Mouse (Mus musculus): Measurements from ENCODE around the gene Psmd9.

The Psmd9 gene

GRCm38 (mm10) chr5:123236426-123236825 lies 67.2 kb downstream of the Psmd9 start:
- DNase-seq (ENCODE audit: low read depth, low spot score), result no peak

GRCm38 (mm10) chr5:123239501-123239900 lies 70.3 kb downstream of the Psmd9 start:
- no peak for DNase-seq (ENCODE audit: low read depth, low spot score)

GRCm38 (mm10) chr5:123245518-123245917 lies 76.3 kb downstream of the Psmd9 start:
- DNase-seq (ENCODE audit: low read depth, low spot score), result no peak

DNA sequence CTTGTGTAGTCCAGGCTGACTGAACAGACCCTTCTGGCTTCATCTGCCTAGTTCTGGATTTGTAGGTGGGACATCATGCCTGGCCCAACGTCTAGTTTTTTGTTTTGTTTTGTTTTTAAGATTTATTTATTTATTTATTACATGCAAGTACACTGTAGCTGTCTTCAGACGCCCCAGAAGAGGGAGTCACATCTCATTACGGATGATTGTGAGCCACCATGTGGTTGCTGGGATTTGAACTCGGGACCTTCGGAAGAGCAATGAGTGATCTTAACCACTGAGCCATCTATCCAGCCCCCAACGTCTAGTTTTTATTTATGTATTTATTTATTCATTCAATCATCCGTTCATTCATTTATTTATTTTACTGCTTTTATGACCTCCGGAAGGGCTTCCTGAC lies 82.2 kb downstream of the Psmd9 start:
- DNase-seq (ENCODE audit: low read depth, low spot score), result no peak

DNA sequence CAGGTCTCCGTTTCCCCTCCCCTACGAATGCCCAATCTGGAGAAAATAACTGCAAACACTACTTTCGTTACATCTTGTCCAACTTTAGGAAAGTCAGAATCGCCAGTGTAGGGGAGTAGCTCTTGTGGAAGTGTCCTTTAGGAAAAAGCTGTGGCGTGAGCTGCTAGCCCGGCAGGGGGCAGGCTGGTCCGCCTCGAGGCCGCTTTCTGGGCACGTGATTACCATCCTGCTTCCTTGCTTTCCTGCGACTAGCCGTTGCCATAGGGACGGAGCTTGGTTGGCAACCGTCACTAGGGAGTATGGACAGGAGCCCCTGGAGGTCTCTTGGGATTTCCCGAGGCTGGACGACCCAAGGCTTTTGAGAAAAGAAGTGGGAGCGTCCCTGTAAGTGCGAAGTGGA lies 82.6 kb downstream of the Psmd9 start, which contains the start of gene Wdr66:
TSS of gene Wdr66 (plus strand) at position 269 of the 400 bp plus-strand sequence.
- DNase-seq (ENCODE audit: low read depth, low spot score), result peak; percentile 95

- DNase-seq (ENCODE audit: low read depth, low spot score), result no peak
Observed at GRCm38 (mm10) chr5:123256841-123257755, 87.9 kb downstream of the Psmd9 start.

GRCm38 (mm10) chr5:123258990-123259389 lies 89.8 kb downstream of the Psmd9 start:
- DNase-seq (ENCODE audit: low read depth, low spot score), result peak; percentile 22

DNA sequence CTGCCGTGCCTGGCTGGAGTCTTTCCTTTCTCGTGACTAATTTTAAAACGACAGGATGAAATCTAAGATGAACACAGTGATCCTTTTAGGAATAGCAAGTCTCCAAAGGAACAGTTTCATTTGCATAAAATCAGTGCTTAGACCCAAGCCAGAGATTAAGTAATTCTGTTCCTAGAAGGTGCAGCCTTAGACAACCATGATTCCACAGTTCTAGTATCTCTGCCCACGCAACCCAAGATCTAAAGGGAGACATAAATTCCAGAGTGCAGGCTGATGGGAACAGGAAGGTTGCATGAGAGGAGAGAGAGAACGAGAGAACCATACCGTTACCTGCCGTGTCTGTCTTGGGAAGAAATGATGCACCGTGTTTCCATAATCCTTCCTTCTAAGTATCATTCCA lies 91.5 kb downstream of the Psmd9 start:
- no peak for DNase-seq (ENCODE audit: low read depth, low spot score)

DNA sequence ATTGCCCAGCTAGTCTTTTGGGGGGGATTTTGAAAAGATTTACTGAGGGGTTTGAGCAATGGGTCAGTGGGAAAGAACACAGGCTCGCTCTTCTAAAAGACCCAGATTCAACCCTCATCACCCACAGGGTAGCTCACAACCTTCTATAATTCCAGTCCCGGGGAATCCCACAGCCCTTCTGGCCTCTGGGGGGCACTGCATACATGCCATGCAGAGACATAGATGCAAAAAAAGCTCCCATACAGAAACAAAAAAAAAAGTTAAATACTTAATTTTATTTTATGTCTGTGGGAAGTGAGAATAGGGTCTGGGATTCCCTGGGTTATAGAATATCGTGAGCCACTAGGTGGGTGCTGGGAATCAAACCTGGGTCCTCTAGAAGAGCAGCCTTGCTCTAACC lies 97.7 kb downstream of the Psmd9 start:
- no peak for DNase-seq (ENCODE audit: low read depth, low spot score)

GRCm38 (mm10) chr5:123268477-123269474 lies 99.6 kb downstream of the Psmd9 start:
- DNase-seq (ENCODE audit: low read depth, low spot score), result peak; percentile 39

DNA sequence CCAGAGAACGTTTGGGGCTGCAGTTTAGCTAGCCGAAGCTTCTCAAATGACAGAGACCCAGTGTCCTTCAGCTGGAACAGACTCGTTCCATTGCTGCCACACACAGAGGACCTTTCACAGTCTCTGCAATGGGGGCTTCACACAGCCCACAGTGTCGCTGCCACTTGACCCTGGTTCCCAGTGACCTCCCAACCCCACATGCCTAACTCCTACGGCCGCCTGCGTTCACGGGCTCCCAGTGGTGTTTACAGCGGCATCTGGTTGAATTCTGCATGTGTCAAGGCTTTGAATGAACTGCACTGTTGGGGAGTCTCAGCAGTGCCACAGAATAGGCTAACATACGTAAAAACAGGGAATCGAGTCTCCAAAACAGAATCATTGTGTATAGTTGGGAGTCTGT lies 101.7 kb downstream of the Psmd9 start:
- no peak for DNase-seq (ENCODE audit: low read depth, low spot score)

- no peak for DNase-seq (ENCODE audit: low read depth, low spot score)
Observed at GRCm38 (mm10) chr5:123272927-123273326, 103.7 kb downstream of the Psmd9 start.

- DNase-seq (ENCODE audit: low read depth, low spot score), result no peak
Observed at GRCm38 (mm10) chr5:123276636-123277341, 107.6 kb downstream of the Psmd9 start.

DNA sequence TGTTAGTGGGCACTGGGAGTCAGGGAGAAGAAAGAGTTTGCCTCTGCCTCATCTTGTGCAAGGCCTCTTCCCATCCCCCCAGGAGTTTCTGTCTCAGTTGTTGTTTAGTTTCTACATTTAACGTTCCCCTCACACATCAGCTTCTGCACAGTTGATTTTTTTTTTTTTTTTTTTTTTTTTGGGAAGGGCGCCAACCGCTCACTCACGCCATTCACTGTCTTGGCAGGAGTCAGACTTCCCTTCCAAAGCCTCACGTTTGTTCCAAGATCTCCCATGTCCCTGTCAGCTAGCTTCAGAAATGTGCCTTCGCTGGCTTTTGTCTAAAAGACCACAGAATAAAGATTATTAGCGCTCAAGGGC lies 108.1 kb downstream of the Psmd9 start:
- DNase-seq (ENCODE audit: low read depth, low spot score), result no peak

DNA sequence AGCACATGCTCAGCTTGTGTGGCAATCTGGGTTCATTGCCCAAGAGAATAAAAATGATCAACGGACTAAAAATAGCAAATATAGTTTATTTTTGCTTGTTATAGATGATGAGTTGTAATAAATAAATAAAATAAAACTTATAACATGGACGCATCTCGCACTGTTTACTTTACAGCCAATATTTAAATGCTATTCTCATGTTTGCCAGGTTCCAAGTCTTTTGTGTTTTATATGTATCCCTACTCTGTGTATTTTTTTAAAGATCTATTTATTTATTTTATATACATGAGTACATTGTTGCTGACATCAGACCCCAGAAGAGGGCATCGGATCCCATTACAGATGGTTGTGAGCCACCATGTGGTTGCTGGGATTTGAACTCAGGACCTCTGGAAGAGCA lies 108.5 kb downstream of the Psmd9 start:
- no peak for DNase-seq (ENCODE audit: low read depth, low spot score)

DNA sequence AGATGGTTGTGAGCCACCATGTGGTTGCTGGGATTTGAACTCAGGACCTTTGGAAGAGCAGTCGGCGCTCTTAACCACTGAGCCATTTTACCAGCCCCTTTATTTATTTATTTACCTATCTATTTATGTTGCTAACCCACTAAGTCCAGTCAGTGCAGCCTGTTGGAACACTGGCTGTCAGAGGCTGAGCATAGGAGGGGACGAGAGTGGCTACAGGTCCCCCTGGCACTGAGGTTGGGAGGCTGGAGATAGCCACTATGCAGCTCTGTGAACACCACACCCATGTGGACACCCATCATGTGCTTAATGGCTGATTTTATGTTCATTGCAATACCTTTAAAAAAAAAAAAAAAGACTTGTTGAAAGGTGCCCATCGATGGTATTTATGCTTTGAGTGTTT lies 110.0 kb downstream of the Psmd9 start:
- DNase-seq (ENCODE audit: low read depth, low spot score), result no peak

DNA sequence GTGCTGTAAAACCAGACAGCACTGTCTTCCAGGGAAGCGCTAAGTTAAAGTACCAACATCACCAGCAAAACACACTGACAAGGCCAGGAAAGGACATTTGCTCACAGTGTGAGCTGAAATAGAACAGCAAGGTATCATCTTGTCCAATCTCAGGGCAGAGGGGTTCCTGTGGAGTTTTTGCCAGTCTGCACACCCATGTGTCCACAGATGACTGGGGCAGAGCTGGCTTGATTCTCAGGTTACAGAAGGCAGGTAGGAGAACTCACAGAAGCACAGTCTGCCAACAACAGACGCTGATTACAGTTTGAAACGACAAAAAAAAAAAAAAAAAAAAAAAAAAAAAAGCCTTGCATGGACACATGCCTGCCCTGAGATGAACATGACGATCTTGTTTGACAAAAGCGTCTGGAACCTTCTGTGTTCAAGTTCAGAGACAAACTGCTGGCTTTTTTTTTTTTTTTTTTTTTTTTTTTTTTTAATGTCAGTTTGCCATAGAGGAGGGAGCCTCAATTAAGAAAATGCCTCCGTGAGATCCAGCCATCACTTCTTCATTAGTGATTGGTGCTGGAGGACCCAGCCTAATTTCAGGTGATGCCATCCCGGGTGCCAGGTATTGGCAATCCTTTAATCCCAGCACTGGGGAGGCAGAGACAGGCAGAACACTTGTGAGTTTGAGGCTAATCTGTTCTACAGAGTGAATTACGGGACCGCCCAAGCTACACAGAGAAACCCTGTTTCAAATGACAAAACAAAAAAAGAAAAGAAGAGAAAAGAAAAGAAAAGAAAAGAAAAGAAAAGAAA lies 112.3 kb downstream of the Psmd9 start:
- no peak for DNase-seq (ENCODE audit: low read depth, low spot score)

DNA sequence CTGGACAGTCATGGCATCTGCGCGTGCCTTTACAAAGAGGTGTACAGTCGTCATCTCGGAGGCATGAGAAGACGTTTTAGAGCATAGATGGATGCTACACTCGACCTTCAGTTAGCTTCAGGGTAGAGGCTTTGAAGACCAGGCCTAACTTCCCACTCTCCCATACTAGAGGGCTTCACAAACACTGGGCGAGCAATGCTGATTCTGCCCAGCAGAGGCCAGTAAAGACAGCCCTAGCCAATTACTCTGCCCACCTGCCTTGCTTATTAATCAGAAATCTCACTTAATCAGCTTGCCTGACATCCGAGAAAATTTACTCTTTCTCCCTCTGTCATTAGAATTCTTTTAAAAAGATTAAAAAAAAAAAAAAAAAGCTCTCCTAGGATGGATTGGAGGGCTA lies 116.0 kb downstream of the Psmd9 start:
- no peak for DNase-seq (ENCODE audit: low read depth, low spot score)

DNA sequence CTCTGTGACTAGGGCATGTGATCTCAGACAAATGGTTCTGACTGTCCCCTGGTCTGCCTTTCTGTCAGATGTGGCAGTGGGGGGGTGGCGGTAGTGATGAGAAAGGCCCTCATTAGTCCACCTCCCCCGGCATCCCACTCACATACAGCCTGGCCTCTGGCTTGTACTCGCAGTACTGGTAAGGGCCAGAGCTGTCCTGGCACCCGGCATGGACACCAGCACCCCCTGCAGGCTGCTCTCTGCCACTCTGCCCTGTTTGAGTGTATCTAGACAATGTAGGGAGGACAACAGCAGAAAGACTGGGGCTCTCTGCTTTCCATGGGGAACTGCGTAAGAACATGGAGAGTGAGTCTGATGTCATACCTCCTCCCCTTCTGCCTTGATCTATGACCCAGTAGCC lies 118.9 kb downstream of the Psmd9 start:
- DNase-seq (ENCODE audit: low read depth, low spot score), result no peak

DNA sequence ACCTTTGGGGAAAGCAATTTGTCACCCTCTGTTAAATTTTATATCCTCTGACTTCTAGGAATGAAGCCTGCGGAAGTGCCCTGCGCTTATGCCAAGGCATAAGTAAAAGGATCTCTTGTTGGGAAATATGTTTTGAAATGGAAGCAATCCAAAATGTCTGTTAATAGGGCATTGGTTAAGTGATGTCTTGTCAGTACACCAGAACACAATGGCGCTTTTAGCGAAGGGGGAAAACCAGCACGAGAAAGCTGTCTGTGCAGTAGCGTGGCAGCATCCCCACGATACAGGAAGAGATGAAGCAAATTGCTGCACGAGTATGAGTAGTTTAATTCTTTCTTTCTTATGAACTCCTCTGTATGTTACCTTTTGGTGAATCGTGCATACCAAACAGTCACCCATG lies 125.4 kb downstream of the Psmd9 start:
- no peak for DNase-seq (ENCODE audit: low read depth, low spot score)

Data from WW6 (cell line).